Mouse (Mus musculus): ENCODE measurements around the gene Llgl2. TPM values are rescaled to one million over a fixed set of nuclear protein-coding genes. Genes with fewer than 3 reads are reported as not detected.
A peak's percentile ranks its signal among the peaks of the same experiment; 100 is the strongest.

The Llgl2 gene
- polyA plus RNA-seq, 1 experiment: 3.2 TPM

DNA sequence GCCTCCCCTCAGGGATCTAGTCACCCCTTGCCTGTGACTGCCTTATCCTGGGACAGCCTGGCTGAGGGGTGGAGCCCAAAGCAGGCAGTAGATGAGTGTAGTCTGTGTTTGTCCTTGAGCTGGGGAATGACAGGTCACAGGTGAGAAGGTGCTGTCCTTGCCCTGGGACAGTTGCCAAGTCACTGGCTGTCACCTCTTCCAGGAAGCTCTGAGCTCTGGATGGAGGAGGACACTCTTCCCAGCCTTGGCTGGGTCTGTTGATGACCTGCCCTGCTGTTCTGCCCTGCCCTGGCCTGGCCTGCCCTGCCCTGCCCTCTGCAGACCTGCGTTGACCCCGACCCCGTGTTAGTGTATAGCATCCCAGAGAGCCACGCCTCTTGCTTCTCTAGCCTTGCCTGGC is 48.6 kb downstream of the Llgl2 start:
- DNase-seq (ENCODE audit: extremely low spot score in 1 of 2, low spot score in 1 of 2): no peak

DNA sequence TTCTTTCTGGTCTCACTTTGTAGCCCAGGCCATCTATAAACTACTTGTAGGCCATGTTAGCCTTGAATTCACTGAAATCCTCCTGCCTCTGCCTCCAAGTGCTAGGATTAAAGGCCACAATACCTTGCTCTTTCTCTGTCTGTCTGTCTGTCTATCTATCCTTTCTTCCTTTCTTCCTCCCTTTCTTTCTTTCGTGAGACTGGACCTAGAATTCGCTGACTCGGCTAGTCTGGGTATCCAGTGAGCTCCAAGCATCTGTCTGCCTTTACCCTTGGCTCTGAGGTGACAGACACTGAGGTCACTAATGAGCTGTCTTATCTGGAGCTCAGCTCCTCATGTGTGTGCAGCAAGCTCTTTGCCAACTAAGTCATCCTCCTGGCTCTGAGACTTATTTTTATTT is 52.1 kb downstream of the Llgl2 start:
- DNase-seq (ENCODE audit: extremely low spot score in 1 of 2, low spot score in 1 of 2): no peak

GRCm38 (mm10) chr11:115876438-115876837 is 52.6 kb downstream of the Llgl2 start:
- no peak for DNase-seq (ENCODE audit: extremely low spot score in 1 of 2, low spot score in 1 of 2)

DNA sequence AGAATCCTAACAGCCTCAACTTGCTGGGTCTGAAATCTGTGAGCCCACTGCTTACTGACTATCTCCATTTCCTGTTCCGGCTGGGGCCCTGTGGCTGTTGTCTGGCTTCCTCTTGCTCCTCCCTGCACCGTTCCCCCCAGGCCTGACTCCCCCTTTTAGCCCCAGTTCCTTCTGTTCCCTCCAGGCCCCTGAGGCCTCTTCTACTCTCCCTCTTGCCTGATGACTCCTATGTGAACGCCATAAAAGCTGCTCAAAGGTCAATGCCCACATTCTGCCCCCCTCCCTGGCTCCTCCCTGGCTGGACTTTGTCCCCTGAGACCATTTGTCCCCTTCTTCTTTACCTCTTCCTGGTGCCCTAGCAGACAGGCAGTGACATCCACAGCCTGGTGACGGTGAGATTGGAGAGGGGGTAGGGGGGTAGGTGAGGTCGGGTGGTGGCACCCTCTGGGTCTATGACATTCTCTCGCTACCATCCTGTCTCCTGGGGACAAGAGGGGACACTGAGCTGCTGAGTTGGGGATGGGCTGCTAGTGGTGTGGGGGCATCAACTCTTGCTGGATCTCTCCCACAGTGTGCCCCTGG is 53.4 kb downstream of the Llgl2 start:
- no peak for DNase-seq (ENCODE audit: extremely low spot score in 1 of 2, low spot score in 1 of 2)

GRCm38 (mm10) chr11:115878071-115878470 is 54.2 kb downstream of the Llgl2 start:
- no peak for DNase-seq (ENCODE audit: extremely low spot score in 1 of 2, low spot score in 1 of 2)

- DNase-seq (ENCODE audit: extremely low spot score in 1 of 2, low spot score in 1 of 2): no peak
Observed at GRCm38 (mm10) chr11:115881002-115881401, 57.2 kb downstream of the Llgl2 start.

- no peak for DNase-seq (ENCODE audit: extremely low spot score in 1 of 2, low spot score in 1 of 2)
Observed at GRCm38 (mm10) chr11:115883251-115883650, 59.4 kb downstream of the Llgl2 start.

DNA sequence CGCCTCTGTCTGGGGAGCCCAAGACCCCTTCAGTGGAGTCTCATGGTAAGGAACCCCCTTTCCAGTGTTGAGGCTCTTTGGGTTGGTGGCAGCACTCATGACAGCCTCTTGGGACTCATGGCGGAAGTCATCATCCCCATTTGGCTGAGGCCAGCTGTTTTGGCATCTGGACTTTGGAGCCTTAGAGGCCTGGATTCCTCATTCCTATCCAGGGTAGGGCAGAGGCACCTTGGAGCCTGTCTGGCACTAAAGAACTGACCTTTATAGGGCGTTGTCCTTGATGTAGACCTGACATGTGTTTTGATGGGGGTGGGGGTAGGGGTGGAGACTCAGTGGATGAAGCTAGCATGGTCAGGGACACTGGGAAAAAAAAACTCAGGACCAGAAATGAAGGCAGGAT is 60.5 kb downstream of the Llgl2 start:
- DNase-seq (ENCODE audit: extremely low spot score in 1 of 2, low spot score in 1 of 2): no peak

- no peak for DNase-seq (ENCODE audit: extremely low spot score in 1 of 2, low spot score in 1 of 2)
Observed at GRCm38 (mm10) chr11:115885281-115885680, 61.4 kb downstream of the Llgl2 start.

DNA sequence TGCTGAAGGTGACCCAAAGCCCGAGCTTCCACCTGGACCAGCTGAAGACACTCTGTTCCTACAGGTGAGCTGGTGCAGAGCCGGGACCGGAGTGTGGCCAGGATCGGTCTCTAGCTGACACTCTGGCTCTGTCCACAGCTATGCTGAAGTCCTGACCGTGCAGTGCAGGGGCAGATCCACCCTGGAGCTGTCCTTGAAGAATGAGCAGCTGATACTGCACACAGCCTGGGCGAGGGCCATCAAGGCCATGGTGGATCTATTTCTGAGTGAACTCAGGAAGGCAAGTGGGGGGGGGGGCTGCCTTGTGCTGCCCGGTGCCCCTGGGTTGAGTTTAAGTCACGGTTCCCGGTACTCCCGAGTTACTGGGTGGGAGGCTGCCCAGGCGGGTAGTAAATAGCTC is 62.6 kb downstream of the Llgl2 start:
- no peak for DNase-seq (ENCODE audit: extremely low spot score in 1 of 2, low spot score in 1 of 2)

DNA sequence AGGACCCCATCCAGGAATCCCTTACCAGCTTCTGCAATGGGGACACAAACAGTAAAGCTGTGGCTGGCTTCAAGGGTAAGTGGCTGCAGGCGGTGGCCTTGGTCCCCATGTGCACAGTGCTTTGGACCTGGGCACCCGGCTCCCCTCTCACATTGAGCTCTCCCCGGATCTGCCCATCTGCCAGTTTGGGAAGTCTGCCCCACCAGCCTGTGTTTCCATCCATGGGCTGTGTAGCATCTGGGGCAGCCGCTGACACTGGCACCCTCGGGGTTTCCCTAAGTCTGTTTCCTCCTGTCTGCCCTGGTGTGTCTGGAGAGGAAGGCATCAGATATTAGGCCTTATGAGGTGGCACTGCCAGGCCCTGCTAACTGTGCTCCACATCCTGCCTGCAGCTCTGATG is 64.2 kb downstream of the Llgl2 start:
- DNase-seq (ENCODE audit: extremely low spot score in 1 of 2, low spot score in 1 of 2): no peak

GRCm38 (mm10) chr11:115889159-115889558 is 65.3 kb downstream of the Llgl2 start:
- DNase-seq (ENCODE audit: extremely low spot score in 1 of 2, low spot score in 1 of 2): no peak

DNA sequence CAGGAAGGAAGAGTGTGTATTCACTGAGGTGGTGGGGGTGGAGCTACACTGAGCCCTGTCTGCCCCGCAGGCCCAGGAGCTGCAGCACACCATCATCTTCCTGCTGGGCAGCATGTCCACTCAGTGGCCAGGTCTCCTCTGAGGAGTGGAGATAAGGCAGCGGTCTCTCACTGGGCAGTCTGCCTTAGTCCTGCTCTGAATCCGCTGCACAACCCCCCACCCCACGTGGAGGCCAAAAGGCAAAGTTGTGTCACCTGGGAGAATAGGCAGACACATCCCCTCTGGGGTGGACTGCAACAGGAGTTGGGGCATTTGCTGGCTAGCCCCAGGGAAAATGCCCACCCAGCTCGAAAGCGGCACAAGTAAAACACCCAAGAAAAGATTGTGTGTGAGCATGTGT is 68.4 kb downstream of the Llgl2 start:
- no peak for DNase-seq (ENCODE audit: extremely low spot score in 1 of 2, low spot score in 1 of 2)

GRCm38 (mm10) chr11:115893071-115893470 is 69.2 kb downstream of the Llgl2 start:
- no peak for DNase-seq (ENCODE audit: extremely low spot score in 1 of 2, low spot score in 1 of 2)

DNA sequence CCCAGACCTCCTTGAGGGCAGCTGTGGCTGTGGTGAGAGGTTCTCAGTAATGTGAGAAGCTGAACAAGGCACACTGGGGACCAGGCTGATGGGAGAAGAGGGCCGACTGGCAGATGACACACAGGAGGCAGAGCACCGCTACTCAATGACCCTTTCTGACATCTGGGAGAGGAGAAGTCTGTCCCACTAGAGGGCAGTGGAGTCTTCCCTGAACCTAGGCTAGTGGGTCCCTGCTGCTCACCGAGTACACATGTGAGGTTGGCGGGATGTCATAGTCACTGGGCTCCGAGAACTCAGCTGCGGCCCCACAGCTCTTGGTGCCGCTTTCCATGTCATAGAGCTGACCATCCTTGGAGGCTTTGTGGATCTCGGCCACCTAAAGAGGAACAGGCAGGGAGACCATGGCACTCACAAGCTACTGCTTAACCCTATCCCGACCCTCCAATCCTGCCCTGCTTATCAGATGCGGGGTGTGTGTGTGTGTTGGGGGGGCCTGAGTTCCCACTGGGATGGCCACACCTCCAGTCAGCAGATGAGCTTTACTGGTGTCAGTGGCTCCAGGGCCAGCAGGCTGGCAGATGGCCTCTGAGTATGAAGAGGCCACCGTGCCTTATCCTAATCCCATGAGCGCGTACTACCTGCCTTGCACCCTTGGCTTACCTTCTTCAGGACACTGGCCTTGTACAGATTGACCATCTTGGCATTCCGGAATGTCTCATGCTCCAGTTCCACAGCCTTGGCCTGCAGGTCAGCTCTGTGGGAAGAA is 71.1 kb downstream of the Llgl2 start:
- no peak for DNase-seq (ENCODE audit: extremely low spot score in 1 of 2, low spot score in 1 of 2)

DNA sequence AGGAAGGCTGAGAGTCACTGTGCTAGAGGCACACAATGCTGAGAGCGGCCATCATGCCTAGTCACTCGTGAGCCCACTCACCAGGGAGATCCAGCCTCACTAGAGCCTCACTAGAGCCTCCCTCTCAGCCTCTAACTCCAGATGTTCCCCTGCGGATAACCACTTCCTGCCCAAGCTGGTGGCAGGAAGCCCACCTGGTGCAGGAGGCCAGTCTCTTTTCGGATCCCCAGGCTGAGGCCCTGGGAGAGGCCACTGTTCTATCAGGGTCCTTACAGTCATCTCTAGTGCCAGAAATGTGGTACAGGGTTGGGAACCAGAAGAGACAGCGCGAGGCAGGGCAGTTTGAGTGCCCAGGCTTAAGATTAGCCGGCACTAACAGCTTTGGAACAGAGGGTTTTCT is 74.6 kb downstream of the Llgl2 start:
- DNase-seq (ENCODE audit: extremely low spot score in 1 of 2, low spot score in 1 of 2): no peak

DNA sequence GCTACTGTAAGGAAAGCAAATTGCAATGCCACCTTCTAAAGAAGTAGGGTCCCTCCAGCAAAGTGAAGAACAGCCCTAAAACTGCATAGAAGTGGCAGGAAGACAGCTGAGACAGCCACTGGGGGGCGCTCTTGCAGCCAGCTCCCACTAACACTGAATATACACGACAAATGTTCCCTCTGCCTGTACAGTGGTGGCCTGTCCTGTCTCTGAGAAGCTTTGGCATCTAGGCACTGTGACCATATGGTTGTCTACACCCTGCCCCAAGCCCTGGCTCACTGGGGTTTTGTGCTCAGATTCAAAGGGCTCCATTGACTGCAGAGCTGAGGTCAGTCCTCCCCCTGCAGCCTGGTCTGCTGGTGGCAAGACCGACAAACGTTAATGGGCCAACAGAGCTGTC is 75.0 kb downstream of the Llgl2 start:
- peak; percentile 53 to 57 for DNase-seq (ENCODE audit: extremely low spot score in 1 of 2, low spot score in 1 of 2)

DNA sequence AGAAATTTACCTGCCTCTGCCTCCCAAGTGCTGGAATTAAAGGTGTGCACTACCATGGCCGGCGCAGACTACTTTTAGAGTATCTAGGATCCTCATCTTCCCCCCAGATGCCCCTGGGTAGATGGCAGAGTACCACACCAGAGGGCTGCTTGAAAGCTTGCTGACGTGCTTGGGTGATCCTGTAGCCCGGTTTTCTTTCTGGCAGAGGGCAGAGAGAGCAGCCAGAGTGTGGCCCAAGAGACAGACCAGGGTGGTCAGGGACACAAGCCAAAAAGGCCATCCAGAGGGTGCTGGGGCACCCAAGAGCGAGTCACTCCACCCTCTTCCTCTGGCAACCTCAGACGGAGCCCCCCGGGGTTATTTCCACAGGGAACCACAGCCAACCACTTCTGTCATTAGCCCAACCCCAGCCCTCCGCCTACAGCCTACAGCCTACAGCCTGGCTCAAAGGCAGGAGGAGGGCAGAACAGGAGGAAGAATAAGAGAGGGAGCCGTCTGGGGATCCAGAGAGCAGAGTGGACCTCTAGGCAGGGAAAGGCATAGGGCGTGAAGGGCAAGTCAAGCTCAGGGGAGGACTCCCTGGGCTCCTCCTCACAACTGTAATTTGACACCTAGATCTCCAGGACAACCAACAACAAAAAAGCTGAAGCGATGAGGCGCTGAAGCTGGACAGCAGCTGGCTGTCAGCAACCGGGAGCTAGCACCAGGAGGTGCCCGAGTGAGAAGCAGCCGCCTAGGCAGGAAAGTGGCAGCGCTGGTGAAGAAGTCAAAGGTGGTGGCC is 75.8 kb downstream of the Llgl2 start, which contains the start of gene Smim5:
Gene Smim5 (plus strand): TSS at position 481 of the 781 bp plus-strand sequence.
- no peak for DNase-seq (ENCODE audit: extremely low spot score in 1 of 2, low spot score in 1 of 2)

DNA sequence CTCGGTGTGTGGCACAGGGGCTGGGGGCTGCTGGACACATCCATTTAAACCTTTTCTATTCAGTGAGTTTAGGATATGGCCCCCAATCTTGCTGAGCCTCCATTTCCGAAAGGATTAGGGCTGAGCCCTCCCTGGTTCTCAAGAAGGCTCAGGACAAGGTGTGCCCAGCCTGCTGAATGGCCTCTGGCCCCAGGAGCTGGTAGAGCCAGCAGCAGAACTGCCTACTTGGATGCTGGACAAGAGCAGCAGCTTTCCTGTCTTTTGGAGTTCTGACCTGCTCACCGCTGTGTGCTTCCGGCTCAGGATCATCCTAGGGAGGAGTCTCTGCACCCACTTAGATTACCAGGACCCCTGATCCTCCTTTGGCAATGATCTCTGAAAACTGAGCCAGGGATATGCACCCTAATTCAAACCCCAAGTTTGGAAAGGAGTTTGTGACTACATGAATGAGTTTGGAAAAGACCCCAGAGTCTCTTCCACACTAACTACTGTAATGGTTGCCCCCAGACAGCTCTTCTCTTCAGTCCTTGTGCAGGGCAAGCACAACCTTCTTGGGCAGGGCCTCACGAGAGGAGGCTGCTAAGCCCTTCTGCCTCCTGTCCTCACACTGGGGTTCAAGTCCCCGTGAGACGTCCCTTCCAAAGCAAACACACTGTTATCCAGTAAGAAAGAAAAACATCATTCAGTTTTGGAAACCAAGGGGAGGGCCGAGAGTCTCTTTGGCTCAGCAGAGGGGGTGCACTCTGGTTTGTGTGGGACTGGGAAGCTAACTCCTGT is 76.9 kb downstream of the Llgl2 start:
- no peak for DNase-seq (ENCODE audit: extremely low spot score in 1 of 2, low spot score in 1 of 2)

GRCm38 (mm10) chr11:115901338-115902161 is 77.7 kb downstream of the Llgl2 start:
- no peak for DNase-seq (ENCODE audit: extremely low spot score in 1 of 2, low spot score in 1 of 2)
